Mouse (Mus musculus) limb, embryonic 15.5 days (tissue): ENCODE data around the gene Midn. TPM values are rescaled to one million over a fixed set of nuclear protein-coding genes. Genes with fewer than 3 reads are reported as not detected.

ENCODE experiments used
- ATAC-seq: fragments of 200-750 bp; cut with Nextera tagmentation; 2 replicates; pipeline ENCODE4 v1.8.0; 2017; ENCODE audit warnings: low read depth, moderate TSS enrichment; ENCODE audit not compliant: insufficient number of reproducible peaks, low FRiP score, low TSS enrichment
- H3K27ac ChIP-seq: fragments of 300-500 bp; sonication (generic); 2 replicates; pipeline ENCODE4 v1.5.1; 2015; ENCODE audit warnings: moderate library complexity, mild to moderate bottlenecking, inconsistent platforms
- H3K27me3 ChIP-seq: fragments of 300-500 bp; sonication (generic); 2 replicates; pipeline ENCODE4 v1.6.1; 2015; ENCODE audit warnings: inconsistent platforms
- H3K36me3 ChIP-seq: fragments of 300-500 bp; sonication (generic); 2 replicates; pipeline ENCODE4 v1.6.1; 2015; ENCODE audit warnings: inconsistent platforms
- H3K4me1 ChIP-seq: fragments of 300-500 bp; sonication (generic); 2 replicates; pipeline ENCODE4 v1.6.1; 2015; ENCODE audit warnings: inconsistent platforms
- H3K4me2 ChIP-seq: fragments of 300-500 bp; sonication (generic); 2 replicates; pipeline ENCODE4 v1.6.1; 2015; ENCODE audit warnings: mild to moderate bottlenecking, inconsistent platforms
- H3K4me3 ChIP-seq: fragments of 300-500 bp; sonication (generic); 2 replicates; pipeline ENCODE4 v1.5.1; 2015; ENCODE audit warnings: mild to moderate bottlenecking, inconsistent platforms
- H3K9ac ChIP-seq: fragments of 300-500 bp; sonication (generic); 2 replicates; pipeline ENCODE4 v1.6.1; 2015; ENCODE audit warnings: inconsistent platforms
- H3K9me3 ChIP-seq: fragments of 300-500 bp; sonication (generic); 2 replicates; pipeline ENCODE4 v1.6.1; 2016; ENCODE audit warnings: inconsistent platforms
- WGBS: fragments of 180-500 bp; shearing (Covaris S2); methylation state at CpG from one replicate; pipeline ENCODE4 v1.1.7; 2015; 5-methylcytosine and 5-hydroxymethylcytosine counted together
- polyA plus RNA-seq: library from polyadenylated mRNA; unstranded; fragments of >200 nt; fragmentation: Nextera tagmentation; extraction: Ambion mirVana; gene quantifications from 2 replicates; pipeline ENCODE4 v1.2.1, GENCODE M21; 2015

Midn gene
- polyA plus RNA-seq, result 13.4 and 14.0 TPM in 2 replicates

- Histone ChIP-seq H3K36me3 (peaks cover 44% of the 10 kb centered on the region), H3K27ac (peak within 1 kb of the TSS; percentile 100), H3K27me3 (no peaks in the 10 kb centered on the region), H3K9ac (peak within 1 kb of the TSS; percentile 69), H3K9me3 (no peaks in the 10 kb centered on the region), H3K4me1 (peaks cover 59% of the 10 kb centered on the region), H3K4me2 (peak within 1 kb of the TSS; percentile 81), H3K4me3 (peak within 1 kb of the TSS; percentile 91)
- whole genome bisulfite sequencing, result 1% methylated on average over 40 of the region's 42 CpGs
- ATAC-seq, result peak; percentile 32
Measured at GRCm38 (mm10) chr10:80147719-80148601, at the start of gene Midn. Gene Midn (plus strand): TSS chr10:80148272.

- Histone ChIP-seq H3K27me3 (no peaks in the 10 kb centered on the region), H3K9me3 (no peaks in the 10 kb centered on the region), H3K27ac (peak overlapping the region; percentile 24; the same call in 1 of the 2 replicates), H3K4me2 (no peak overlapping the region), H3K9ac (no peak overlapping the region), H3K4me3 (no peak overlapping the region), H3K4me1 (peaks cover 57% of the 10 kb centered on the region), H3K36me3 (0 out of 2 replicates have a peak, but pooled peaks cover 1% of the 10 kb centered on the region)
- ATAC-seq, result no peak
- 84% methylated on average over 5 of the region's 5 CpGs for WGBS
Measured at GRCm38 (mm10) chr10:80098630-80099029, 49.4 kb upstream of the Midn start.

DNA sequence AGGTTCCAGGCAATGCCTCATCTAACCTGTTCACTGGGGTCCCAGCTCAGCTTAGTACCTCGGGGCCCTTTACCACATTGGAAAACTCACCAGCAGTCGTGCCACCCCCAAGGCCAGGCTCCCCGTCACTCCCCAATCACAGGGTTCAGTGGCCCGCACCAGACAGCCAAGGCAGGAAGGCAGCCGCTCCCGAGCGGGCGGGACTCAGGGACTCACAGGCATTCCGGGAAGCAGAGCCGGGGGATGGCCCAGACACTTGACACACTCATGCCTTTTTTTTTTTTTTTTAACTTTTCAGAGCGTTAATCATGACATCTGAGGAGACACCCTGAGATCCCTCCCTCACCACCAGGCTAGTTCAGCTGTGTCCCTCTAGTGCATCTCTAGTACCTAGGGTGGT is 47.1 kb upstream of the Midn start:
- H3K9me3 ChIP-seq, result no peaks in the 10 kb centered on the region
- no peaks in the 10 kb centered on the region for H3K36me3 ChIP-seq
- H3K9ac ChIP-seq, result 0 out of 2 replicates have a peak overlapping the region, but pooled peaks have one; percentile 20
- peaks cover 53% of the 10 kb centered on the region for H3K4me1 ChIP-seq
- WGBS, result 52% methylated on average over 11 of the region's 11 CpGs
- H3K4me3 ChIP-seq, result peak overlapping the region; percentile 94
- peak overlapping the region; percentile 89 for H3K4me2 ChIP-seq
- ATAC-seq, result no peak
- no peaks in the 10 kb centered on the region for H3K27me3 ChIP-seq
- 0 out of 2 replicates have a peak overlapping the region, but pooled peaks have one; percentile 38 for H3K27ac ChIP-seq

DNA sequence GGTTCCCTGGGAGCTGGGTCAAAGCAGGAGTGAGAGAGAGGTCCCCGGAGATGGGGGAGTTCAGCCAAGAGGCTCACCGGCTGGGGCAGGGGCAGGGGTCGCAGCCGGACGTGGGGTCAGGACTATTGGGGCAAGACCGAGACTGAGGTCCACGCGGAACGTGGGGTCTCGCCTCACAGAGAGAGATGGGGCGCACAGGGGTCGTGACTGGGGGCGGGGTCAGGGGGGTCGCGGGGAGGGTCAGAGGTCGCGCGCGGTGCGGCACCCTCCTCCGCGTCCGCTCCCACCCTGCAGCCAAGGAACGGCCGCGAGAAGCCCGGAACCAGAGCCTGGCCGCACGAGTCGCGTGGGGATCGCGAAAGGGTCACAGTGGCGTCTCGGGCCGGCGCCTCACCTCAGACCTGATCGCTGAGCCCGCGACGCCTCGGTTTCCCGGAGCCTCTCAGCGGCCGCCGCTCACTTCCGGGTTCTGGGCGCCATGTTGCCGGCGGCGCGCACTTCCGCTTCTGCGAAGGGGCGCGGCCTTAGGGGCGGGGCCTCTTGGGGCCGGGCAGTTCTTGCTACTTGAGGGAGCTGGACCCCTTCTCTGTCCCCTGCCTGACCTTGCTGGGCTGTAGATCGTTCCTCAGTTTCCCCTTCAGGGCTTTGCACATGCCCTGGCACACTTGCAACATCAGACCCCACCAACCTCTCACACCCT is 45.7 kb upstream of the Midn start:
- under 1% methylated on average over 56 of the region's 59 CpGs for WGBS
- ATAC-seq, result peak; percentile 66
- Histone ChIP-seq H3K36me3 (no peaks in the 10 kb centered on the region), H3K9me3 (no peaks in the 10 kb centered on the region), H3K9ac (peak overlapping the region; percentile 89), H3K4me1 (peaks cover 39% of the 10 kb centered on the region), H3K4me2 (peak overlapping the region; percentile 89), H3K27me3 (no peaks in the 10 kb centered on the region), H3K27ac (peak overlapping the region; percentile 77), H3K4me3 (peak overlapping the region; percentile 94)

GRCm38 (mm10) chr10:80103032-80103431 is 45.0 kb upstream of the Midn start:
- no peak for ATAC-seq
- Histone ChIP-seq H3K36me3 (no peaks in the 10 kb centered on the region), H3K27ac (peak overlapping the region; percentile 77), H3K4me2 (peak overlapping the region; percentile 89), H3K9ac (no peak overlapping the region), H3K27me3 (no peaks in the 10 kb centered on the region), H3K4me3 (peak overlapping the region; percentile 94; the same call in 1 of the 2 replicates), H3K9me3 (no peaks in the 10 kb centered on the region), H3K4me1 (peaks cover 36% of the 10 kb centered on the region)
- 80% methylated on average over 2 of the region's 2 CpGs for WGBS

DNA sequence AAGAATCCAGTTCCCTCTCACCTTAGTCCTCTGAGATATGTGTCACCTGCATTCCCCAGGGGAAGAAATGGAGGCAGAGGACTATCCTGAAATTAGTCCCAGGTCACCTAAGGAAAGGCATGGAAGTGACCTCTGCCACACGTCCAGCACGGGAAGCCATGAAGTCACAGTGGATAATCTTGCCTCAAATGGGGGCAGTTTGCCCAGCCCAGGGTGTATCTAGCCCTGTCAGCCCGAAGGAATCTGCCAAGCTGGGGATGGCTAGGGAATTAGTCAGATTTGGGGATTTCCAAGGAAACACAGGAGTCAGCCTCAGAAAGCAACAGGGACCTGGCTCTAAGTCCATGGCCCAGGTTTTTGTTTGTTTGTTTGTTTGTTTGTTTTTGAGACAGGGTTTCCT is 43.9 kb upstream of the Midn start:
- no peaks in the 10 kb centered on the region for H3K9me3 ChIP-seq
- 70% methylated on average over 3 of the region's 3 CpGs for WGBS
- no peak for ATAC-seq
- no peaks in the 10 kb centered on the region for H3K27me3 ChIP-seq
- H3K36me3 ChIP-seq, result no peaks in the 10 kb centered on the region
- H3K9ac ChIP-seq, result no peak overlapping the region
- no peak overlapping the region for H3K4me3 ChIP-seq
- H3K4me1 ChIP-seq, result peaks cover 30% of the 10 kb centered on the region
- no peak overlapping the region for H3K4me2 ChIP-seq
- H3K27ac ChIP-seq, result no peak overlapping the region

- no peaks in the 10 kb centered on the region for H3K27me3 ChIP-seq
- H3K4me2 ChIP-seq, result peak within 1 kb of the TSS; percentile 17; the same call in 1 of the 2 replicates
- no peaks in the 10 kb centered on the region for H3K9me3 ChIP-seq
- 0 out of 2 replicates have a peak within 1 kb of the TSS, but pooled peaks have one; percentile 1 for H3K9ac ChIP-seq
- peaks cover 24% of the 10 kb centered on the region for H3K4me1 ChIP-seq
- 59% methylated on average over 5 of the region's 5 CpGs for WGBS
- peak within 1 kb of the TSS; percentile 16; the same call in 1 of the 2 replicates for H3K4me3 ChIP-seq
- H3K36me3 ChIP-seq, result no peaks in the 10 kb centered on the region
- no peak for ATAC-seq
- peak within 1 kb of the TSS; percentile 73 for H3K27ac ChIP-seq
Measured at GRCm38 (mm10) chr10:80105460-80105859, 42.6 kb upstream of the Midn start, which contains the start of gene Sbno2. Gene Sbno2 (minus strand): TSS chr10:80105571.

- Histone ChIP-seq H3K36me3 (no peaks in the 10 kb centered on the region), H3K27me3 (no peaks in the 10 kb centered on the region), H3K4me3 (peak overlapping the region; percentile 16; the same call in 1 of the 2 replicates), H3K9ac (0 out of 2 replicates have a peak overlapping the region, but pooled peaks have one; percentile 1), H3K4me1 (peaks cover 20% of the 10 kb centered on the region), H3K9me3 (no peaks in the 10 kb centered on the region), H3K4me2 (peak overlapping the region; percentile 17; the same call in 1 of the 2 replicates), H3K27ac (peak overlapping the region; percentile 73)
- 67% methylated on average over 5 of the region's 5 CpGs for WGBS
- ATAC-seq, result no peak
Measured at GRCm38 (mm10) chr10:80105926-80106325, 42.1 kb upstream of the Midn start.

GRCm38 (mm10) chr10:80107678-80108077 is 40.4 kb upstream of the Midn start:
- peaks cover 8% of the 10 kb centered on the region for H3K4me1 ChIP-seq
- no peaks in the 10 kb centered on the region for H3K9me3 ChIP-seq
- H3K36me3 ChIP-seq, result no peaks in the 10 kb centered on the region
- no peak overlapping the region for H3K9ac ChIP-seq
- 67% methylated on average over 6 of the region's 6 CpGs for WGBS
- H3K27me3 ChIP-seq, result no peaks in the 10 kb centered on the region
- no peak overlapping the region for H3K27ac ChIP-seq
- H3K4me2 ChIP-seq, result no peak overlapping the region
- ATAC-seq, result no peak
- no peak overlapping the region for H3K4me3 ChIP-seq

- peaks cover 39% of the 10 kb centered on the region for H3K4me1 ChIP-seq
- H3K4me2 ChIP-seq, result peak overlapping the region; percentile 68
- peak overlapping the region; percentile 87 for H3K27ac ChIP-seq
- no peaks in the 10 kb centered on the region for H3K27me3 ChIP-seq
- peaks cover 15% of the 10 kb centered on the region for H3K36me3 ChIP-seq
- 2% methylated on average over 27 of the region's 27 CpGs for WGBS
- H3K9me3 ChIP-seq, result no peaks in the 10 kb centered on the region
- peak overlapping the region; percentile 44 for H3K9ac ChIP-seq
- ATAC-seq, result no peak
- H3K4me3 ChIP-seq, result peak overlapping the region; percentile 93
Measured at GRCm38 (mm10) chr10:80114341-80115284, 33.5 kb upstream of the Midn start.
